Mouse (Mus musculus): ENCODE data around the gene Slc38a3. TPM values are rescaled to one million over a fixed set of nuclear protein-coding genes. Genes with fewer than 3 reads are reported as not detected.

Gene Slc38a3
- polyA plus RNA-seq, 1 experiment: 0.10 TPM

DNA sequence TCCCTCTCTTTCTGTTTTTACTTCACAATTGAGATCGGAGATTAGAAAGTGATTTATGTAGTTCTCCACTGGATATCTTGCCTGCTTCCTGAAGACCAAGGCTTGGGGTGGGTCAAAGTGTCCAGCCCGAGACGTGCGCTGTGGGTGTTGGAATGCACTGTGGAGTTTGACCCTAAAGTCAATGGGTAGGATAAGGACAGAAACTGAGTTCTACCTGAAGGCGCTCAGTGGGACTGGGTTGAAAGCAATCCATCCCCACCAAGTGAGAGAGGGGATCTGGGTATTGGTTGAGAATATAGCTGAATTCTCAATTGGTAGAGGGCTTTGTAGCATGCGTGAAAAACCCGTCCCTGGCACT lies 24.2 kb downstream of the Slc38a3 start:
- TF ChIP-seq POLR2A (IDR thresholded peaks at IDR 0.05; ENCODE audit: control insufficient read depth, low read depth, low read length) (no peak), CTCF (IDR thresholded peaks at IDR 0.05; ENCODE audit: control insufficient read depth, insufficient read depth, insufficient replicate concordance, low read depth, low read length) (no peak)
- Histone ChIP-seq H3K4me1 (ENCODE audit: control insufficient read depth, insufficient read depth, low read length) (peaks cover 7% of the 10 kb centered on the region), H3K27me3 (ENCODE audit: control insufficient read depth, insufficient read depth, low read length) (no peaks in the 10 kb centered on the region), H3K36me3 (ENCODE audit: control insufficient read depth, insufficient read depth, low read length) (no peaks in the 10 kb centered on the region), H3K27ac (ENCODE audit: control insufficient read depth, insufficient read depth, low read depth, low read length) (no peak overlapping the region; the same call in 1 of the 2 replicates), H3K4me3 (ENCODE audit: control insufficient read depth, low read depth, low read length) (peak overlapping the region; percentile 90)

DNA sequence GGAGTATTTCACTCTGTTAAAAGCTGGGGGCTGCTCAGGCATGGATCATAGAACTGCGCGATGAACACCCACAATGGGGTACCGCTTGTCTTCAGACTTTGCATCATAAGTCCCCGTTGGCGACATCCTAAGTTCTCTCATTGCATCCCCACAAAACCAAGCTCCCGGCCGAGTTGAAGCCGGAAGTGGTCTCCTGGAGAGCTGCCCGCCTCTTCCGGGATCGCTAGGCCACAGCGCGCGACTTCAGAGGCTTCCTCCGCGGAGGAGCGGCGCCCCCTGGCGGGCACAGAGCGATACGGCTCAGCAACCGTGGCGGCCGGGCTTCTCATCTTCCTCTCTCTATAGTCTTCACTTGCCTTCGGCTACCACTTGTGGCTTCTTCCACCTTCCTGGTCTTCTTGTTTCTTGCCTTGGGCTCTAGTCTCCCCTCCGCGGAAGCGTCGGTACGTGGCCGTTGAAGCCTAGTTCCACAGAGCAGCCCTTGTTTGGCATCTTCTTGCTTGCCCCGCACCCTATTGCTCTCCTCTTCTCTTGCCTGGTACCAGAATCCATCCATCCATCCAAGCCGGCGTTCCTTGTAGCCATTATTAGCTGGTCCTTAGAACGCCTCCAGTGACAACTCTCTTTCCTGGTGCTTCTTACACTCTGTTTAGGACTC lies 24.7 kb downstream of the Slc38a3 start:
- no peaks in the 10 kb centered on the region for H3K36me3 ChIP-seq (ENCODE audit: control insufficient read depth, insufficient read depth, low read length)
- H3K27ac ChIP-seq (ENCODE audit: control insufficient read depth, insufficient read depth, low read depth, low read length): peak overlapping the region; percentile 75
- no peaks in the 10 kb centered on the region for H3K27me3 ChIP-seq (ENCODE audit: control insufficient read depth, insufficient read depth, low read length)
- TF ChIP-seq POLR2A (IDR thresholded peaks at IDR 0.05; ENCODE audit: control insufficient read depth, low read depth, low read length) (peak; percentile 57), CTCF (IDR thresholded peaks at IDR 0.05; ENCODE audit: control insufficient read depth, insufficient read depth, insufficient replicate concordance, low read depth, low read length) (peak; percentile 93)
- H3K4me3 ChIP-seq (ENCODE audit: control insufficient read depth, low read depth, low read length): peak overlapping the region; percentile 90
- H3K4me1 ChIP-seq (ENCODE audit: control insufficient read depth, insufficient read depth, low read length): peaks cover 7% of the 10 kb centered on the region

DNA sequence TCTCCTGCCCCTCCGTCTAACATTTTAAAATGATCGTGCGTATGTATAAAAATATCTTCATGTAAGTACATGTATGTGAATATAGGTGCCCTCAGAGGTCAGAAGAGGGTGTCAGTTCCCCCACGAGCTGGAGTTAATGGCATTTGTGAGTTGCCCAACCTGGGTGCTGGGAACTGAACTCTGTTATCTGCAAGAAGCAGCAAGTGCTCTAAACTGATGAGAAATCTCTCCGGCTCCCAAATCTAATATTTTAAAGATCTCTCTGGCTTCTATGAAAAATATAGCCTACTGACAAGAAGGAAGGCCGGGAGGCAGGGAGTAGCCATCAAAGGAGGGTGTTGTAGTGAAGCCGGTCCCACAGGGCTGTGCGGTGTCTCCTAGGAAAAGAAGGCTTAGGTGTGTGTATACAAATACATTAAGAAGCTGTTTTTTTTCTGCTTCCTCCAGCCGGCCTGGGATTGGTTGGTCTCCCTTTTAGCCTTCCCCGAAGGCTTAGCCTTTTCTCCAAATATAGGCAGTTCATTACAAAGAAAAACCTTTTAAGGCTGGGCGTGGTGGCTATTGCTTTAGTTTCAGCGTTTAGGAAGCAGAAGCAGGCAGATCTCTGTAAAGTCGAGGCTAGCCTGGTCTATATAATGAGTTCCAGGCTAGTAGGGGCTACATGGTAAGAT lies 25.7 kb downstream of the Slc38a3 start:
- Histone ChIP-seq H3K36me3 (ENCODE audit: control insufficient read depth, insufficient read depth, low read length) (no peaks in the 10 kb centered on the region), H3K4me1 (ENCODE audit: control insufficient read depth, insufficient read depth, low read length) (peaks cover 7% of the 10 kb centered on the region), H3K4me3 (ENCODE audit: control insufficient read depth, low read depth, low read length) (no peak overlapping the region), H3K27me3 (ENCODE audit: control insufficient read depth, insufficient read depth, low read length) (no peaks in the 10 kb centered on the region), H3K27ac (ENCODE audit: control insufficient read depth, insufficient read depth, low read depth, low read length) (no peak overlapping the region)
- TF ChIP-seq POLR2A (IDR thresholded peaks at IDR 0.05; ENCODE audit: control insufficient read depth, low read depth, low read length) (no peak), CTCF (IDR thresholded peaks at IDR 0.05; ENCODE audit: control insufficient read depth, insufficient read depth, insufficient replicate concordance, low read depth, low read length) (no peak)

DNA sequence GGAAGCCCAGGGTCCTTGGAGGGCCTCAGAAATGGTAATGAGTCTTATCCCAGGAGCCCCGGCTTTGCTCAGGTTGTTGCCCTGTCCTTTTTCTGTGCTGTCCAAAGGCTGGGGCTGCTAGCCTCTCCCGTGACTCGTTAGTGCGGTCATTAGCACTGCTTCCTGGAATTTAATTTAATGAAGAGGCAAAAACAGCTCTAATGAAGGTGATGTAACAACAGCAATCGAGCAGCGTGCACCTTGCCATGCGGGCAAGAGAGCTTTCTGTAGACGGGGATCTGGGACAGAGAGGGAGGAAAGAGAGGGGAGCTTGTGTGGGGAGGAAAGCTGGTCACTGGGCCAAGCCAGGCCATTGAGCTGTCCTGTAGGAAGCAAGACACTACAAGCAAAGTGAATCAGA lies 27.7 kb downstream of the Slc38a3 start:
- no peak overlapping the region for H3K27ac ChIP-seq (ENCODE audit: control insufficient read depth, insufficient read depth, low read depth, low read length)
- H3K4me1 ChIP-seq (ENCODE audit: control insufficient read depth, insufficient read depth, low read length): peaks cover 11% of the 10 kb centered on the region
- H3K27me3 ChIP-seq (ENCODE audit: control insufficient read depth, insufficient read depth, low read length): no peaks in the 10 kb centered on the region
- TF ChIP-seq POLR2A (IDR thresholded peaks at IDR 0.05; ENCODE audit: control insufficient read depth, low read depth, low read length) (no peak), CTCF (IDR thresholded peaks at IDR 0.05; ENCODE audit: control insufficient read depth, insufficient read depth, insufficient replicate concordance, low read depth, low read length) (no peak)
- H3K36me3 ChIP-seq (ENCODE audit: control insufficient read depth, insufficient read depth, low read length): no peaks in the 10 kb centered on the region
- H3K4me3 ChIP-seq (ENCODE audit: control insufficient read depth, low read depth, low read length): no peak overlapping the region

DNA sequence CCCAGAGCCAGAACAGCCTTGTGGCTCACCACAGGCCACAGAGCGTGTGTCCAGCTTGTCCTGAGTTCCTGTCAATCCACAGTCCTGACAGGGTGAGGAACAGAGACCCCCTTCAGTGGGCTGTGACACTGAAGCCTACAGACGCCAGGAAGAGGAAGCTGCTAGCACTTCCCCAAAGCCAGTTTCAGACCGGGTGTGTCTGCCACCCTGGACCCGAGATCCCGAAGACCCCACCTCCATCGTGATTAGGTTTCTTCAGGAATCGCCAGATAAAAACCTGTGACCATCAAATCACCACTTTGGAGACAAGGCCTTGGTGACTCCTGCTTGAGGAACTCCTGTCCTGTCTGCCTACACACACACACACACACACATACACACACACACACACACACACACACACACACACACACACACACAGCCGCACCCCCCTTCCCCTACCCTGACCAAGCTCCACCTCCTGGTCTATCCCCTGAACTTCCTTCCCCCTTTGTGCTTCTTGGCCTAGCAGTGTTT lies 29.0 kb downstream of the Slc38a3 start:
- Histone ChIP-seq H3K4me3 (ENCODE audit: control insufficient read depth, low read depth, low read length) (no peak overlapping the region), H3K4me1 (ENCODE audit: control insufficient read depth, insufficient read depth, low read length) (peaks cover 10% of the 10 kb centered on the region)

DNA sequence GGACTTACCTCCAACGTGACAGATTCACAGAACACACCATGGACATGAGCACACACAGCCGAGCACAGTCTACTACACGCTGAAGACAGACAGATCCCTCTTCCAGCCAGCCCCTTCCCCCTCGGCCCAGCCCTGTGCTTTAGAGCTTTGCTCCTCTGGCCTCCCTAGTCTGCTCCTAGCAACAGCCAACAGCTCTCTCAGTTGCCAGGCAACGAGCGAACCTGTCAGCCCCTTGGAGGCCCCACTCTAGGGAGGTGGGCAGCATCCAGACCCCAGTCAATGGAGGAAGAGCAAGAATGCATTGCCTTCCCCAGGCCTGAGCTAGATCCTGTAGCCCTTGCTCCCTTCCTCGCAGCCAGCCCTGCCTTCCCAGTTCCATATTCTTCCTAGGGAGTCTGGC lies 32.3 kb downstream of the Slc38a3 start:
- H3K4me3 ChIP-seq (ENCODE audit: control insufficient read depth, low read depth, low read length): no peak overlapping the region
- no peak overlapping the region for H3K27ac ChIP-seq (ENCODE audit: control insufficient read depth, insufficient read depth, low read depth, low read length)
- no peak for TF ChIP-seq CTCF (IDR thresholded peaks at IDR 0.05; ENCODE audit: control insufficient read depth, insufficient read depth, insufficient replicate concordance, low read depth, low read length)
- no peak for TF ChIP-seq POLR2A (IDR thresholded peaks at IDR 0.05; ENCODE audit: control insufficient read depth, low read depth, low read length)
- no peaks in the 10 kb centered on the region for H3K27me3 ChIP-seq (ENCODE audit: control insufficient read depth, insufficient read depth, low read length)
- H3K36me3 ChIP-seq (ENCODE audit: control insufficient read depth, insufficient read depth, low read length): no peaks in the 10 kb centered on the region
- peaks cover 28% of the 10 kb centered on the region for H3K4me1 ChIP-seq (ENCODE audit: control insufficient read depth, insufficient read depth, low read length)

More for the DNA sequence above, 29.0 kb downstream of the Slc38a3 start:
- Histone ChIP-seq H3K27me3 (ENCODE audit: control insufficient read depth, insufficient read depth, low read length) (no peaks in the 10 kb centered on the region), H3K27ac (ENCODE audit: control insufficient read depth, insufficient read depth, low read depth, low read length) (no peak overlapping the region), H3K36me3 (ENCODE audit: control insufficient read depth, insufficient read depth, low read length) (no peaks in the 10 kb centered on the region)
- TF ChIP-seq POLR2A (IDR thresholded peaks at IDR 0.05; ENCODE audit: control insufficient read depth, low read depth, low read length) (no peak), CTCF (IDR thresholded peaks at IDR 0.05; ENCODE audit: control insufficient read depth, insufficient read depth, insufficient replicate concordance, low read depth, low read length) (no peak)

DNA sequence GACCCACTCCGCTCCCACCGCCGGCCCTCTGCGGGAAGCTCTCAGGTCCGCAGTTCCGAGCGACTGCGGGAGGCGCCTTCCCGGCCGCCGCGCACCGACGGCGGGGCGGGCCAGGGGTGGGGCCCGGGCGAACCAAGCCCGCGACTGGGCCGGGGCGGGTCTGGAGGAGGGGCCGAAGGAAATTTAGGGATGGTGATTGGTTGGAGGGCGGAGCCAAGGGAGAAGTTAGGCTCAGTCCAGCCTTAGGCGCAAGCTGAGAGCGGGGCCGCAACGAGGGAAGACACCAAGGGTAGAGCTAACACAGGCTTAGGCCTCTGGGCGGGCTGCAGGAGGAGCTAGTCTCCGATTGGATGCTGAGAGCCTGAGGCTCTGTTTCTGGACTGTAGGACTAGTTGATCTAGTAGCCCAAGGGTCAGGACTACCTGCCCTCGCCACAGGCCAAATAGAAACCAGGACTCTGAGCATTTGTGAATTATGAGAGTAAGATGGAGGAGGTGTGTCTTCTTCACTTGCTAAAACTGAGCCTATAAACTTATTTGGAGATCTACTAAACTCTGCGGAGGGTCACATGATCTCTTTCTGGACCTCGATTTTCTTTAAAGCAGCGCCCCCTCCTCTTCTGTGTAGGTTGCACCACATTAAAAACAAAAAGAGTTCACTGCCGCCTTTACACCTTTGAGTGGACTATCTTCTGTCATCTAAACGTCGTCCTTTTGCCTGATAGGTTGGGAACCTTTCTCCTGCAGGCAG lies 33.9 kb downstream of the Slc38a3 start, which contains the start of gene Gnai2:
Gene Gnai2, minus strand, starts transcription at position 89 of the 750 bp plus-strand sequence.
- Histone ChIP-seq H3K36me3 (ENCODE audit: control insufficient read depth, insufficient read depth, low read length) (no peaks in the 10 kb centered on the region), H3K27ac (ENCODE audit: control insufficient read depth, insufficient read depth, low read depth, low read length) (peak within 1 kb of the TSS; percentile 99), H3K4me1 (ENCODE audit: control insufficient read depth, insufficient read depth, low read length) (peaks cover 36% of the 10 kb centered on the region), H3K27me3 (ENCODE audit: control insufficient read depth, insufficient read depth, low read length) (no peaks in the 10 kb centered on the region), H3K4me3 (ENCODE audit: control insufficient read depth, low read depth, low read length) (peak within 1 kb of the TSS; percentile 91)
- TF ChIP-seq POLR2A (IDR thresholded peaks at IDR 0.05; ENCODE audit: control insufficient read depth, low read depth, low read length) (peak; percentile 82; the same call in 1 of the 2 replicates), CTCF (IDR thresholded peaks at IDR 0.05; ENCODE audit: control insufficient read depth, insufficient read depth, insufficient replicate concordance, low read depth, low read length) (no peak)

All from testis, adult 2 months (tissue).